Mouse (Mus musculus) heart, embryonic 16.5 days (tissue): Measurements from ENCODE around the gene Sncg. TPM values are rescaled to one million over a fixed set of nuclear protein-coding genes. Genes with fewer than 3 reads are reported as not detected.

Experiments
- ATAC-seq: fragments of 200-750 bp; cut with Nextera tagmentation; replicated peaks from 2 replicates; pipeline ENCODE4 v1.8.0; 2017; ENCODE audit warnings: moderate number of reproducible peaks; ENCODE audit not compliant: insufficient read depth, low FRiP score; ENCODE audit errors: extremely low read depth
- H3K27ac ChIP-seq: fragments of 300-500 bp; sonication (generic); 2 replicates; pipeline ENCODE4 v1.5.1; 2014; ENCODE audit warnings: mild to moderate bottlenecking, low read length, control low read depth, moderate library complexity
- H3K27me3 ChIP-seq: fragments of 300-500 bp; sonication (generic); 2 replicates; pipeline ENCODE4 v1.6.1; 2014; ENCODE audit warnings: low read length, mixed read lengths; ENCODE audit not compliant: control insufficient read depth, insufficient read depth
- H3K36me3 ChIP-seq: fragments of 300-500 bp; sonication (generic); 2 replicates; pipeline ENCODE4 v1.6.1; 2014; ENCODE audit not compliant: control insufficient read depth, insufficient read depth
- H3K4me1 ChIP-seq: fragments of 300-500 bp; sonication (generic); 2 replicates; pipeline ENCODE4 v1.6.1; 2014; ENCODE audit warnings: low read length, mixed read lengths; ENCODE audit not compliant: control insufficient read depth, insufficient read depth
- H3K4me2 ChIP-seq: fragments of 300-500 bp; sonication (generic); 2 replicates; pipeline ENCODE4 v1.6.1; 2014; ENCODE audit warnings: low read depth, mild to moderate bottlenecking, control low read depth, low read length
- H3K4me3 ChIP-seq: fragments of 300-500 bp; sonication (generic); 2 replicates; pipeline ENCODE4 v1.5.1; 2014; ENCODE audit warnings: mild to moderate bottlenecking, control low read depth, low read length
- H3K9ac ChIP-seq: fragments of 300-500 bp; sonication (generic); 2 replicates; pipeline ENCODE4 v1.6.1; 2014; ENCODE audit warnings: low read length, control low read depth
- H3K9me3 ChIP-seq: fragments of 300-500 bp; sonication (generic); replicated peaks from 2 replicates; pipeline ENCODE4 v1.6.1; 2016; ENCODE audit warnings: low read length; ENCODE audit not compliant: control insufficient read depth
- WGBS: fragments of 180-500 bp; shearing (Covaris S2); extraction: QIAGEN DNeasy Blood & Tissue Kit; methylation state at CpG from one replicate; pipeline ENCODE4 v1.1.7; 2014; 5-methylcytosine and 5-hydroxymethylcytosine counted together
- polyA plus RNA-seq: library from polyadenylated mRNA; unstranded; fragments of >200 nt; fragmentation: Nextera tagmentation; extraction: Ambion mirVana; gene quantifications from 2 replicates; pipeline ENCODE4 v1.2.1, GENCODE M21; 2015

The Sncg gene
- polyA plus RNA-seq, 1 experiment from 2014 or later, result 3.7 TPM

DNA sequence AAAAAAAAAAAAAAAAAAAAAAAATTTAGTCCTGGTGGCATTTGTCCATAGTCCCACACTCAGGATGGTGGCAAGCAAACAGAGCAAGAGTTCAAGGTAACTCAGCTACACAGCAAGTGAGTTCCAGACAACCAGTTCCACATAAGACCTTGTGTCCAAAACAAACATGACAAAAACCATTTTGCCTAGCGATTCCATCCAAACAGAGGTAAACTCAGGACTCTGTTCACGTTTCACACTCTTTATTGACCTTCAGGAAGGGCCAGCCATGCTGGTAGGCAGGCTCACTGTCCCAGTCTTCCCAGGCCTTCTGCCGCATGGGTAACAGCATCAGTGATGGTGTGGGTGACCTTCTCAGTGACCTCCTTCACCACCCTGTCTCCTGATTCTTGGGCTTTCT is 22.9 kb downstream of the Sncg start:
- no peaks in the 10 kb centered on the region for H3K4me1 ChIP-seq
- no peak overlapping the region for H3K4me2 ChIP-seq
- no peak for ATAC-seq
- H3K9ac ChIP-seq, result no peak overlapping the region
- H3K27ac ChIP-seq, result no peak overlapping the region
- 72% methylated on average over 3 of the region's 3 CpGs for WGBS
- no peaks in the 10 kb centered on the region for H3K36me3 ChIP-seq
- no peaks in the 10 kb centered on the region for H3K9me3 ChIP-seq
- H3K27me3 ChIP-seq, result no peaks in the 10 kb centered on the region
- no peak overlapping the region for H3K4me3 ChIP-seq

DNA sequence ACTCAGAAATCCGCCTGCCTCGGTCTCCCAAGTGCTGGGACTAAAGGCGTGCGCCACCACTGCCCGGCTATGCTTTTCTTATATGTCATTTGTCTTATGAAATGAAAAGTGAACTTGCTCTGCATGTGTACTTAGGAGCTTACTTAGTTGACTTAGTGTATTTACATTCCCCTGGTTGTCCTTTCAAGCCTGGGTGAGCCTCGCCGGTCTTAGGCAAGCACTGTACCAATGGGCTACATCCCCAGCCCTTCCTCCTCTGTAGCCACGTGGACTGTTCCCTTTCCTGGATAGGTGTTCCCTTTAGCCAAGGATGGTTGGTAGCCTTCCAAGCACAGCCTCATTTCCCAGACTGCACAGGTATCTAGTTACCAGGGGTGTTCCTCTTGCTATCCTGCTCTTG is 25.6 kb downstream of the Sncg start:
- H3K4me2 ChIP-seq, result no peak overlapping the region
- WGBS, result 81% methylated on average over 8 of the region's 8 CpGs
- H3K27me3 ChIP-seq, result no peaks in the 10 kb centered on the region
- H3K9me3 ChIP-seq, result no peaks in the 10 kb centered on the region
- no peak overlapping the region for H3K27ac ChIP-seq
- H3K36me3 ChIP-seq, result no peaks in the 10 kb centered on the region
- no peak overlapping the region for H3K9ac ChIP-seq
- no peaks in the 10 kb centered on the region for H3K4me1 ChIP-seq
- ATAC-seq, result no peak
- H3K4me3 ChIP-seq, result no peak overlapping the region

DNA sequence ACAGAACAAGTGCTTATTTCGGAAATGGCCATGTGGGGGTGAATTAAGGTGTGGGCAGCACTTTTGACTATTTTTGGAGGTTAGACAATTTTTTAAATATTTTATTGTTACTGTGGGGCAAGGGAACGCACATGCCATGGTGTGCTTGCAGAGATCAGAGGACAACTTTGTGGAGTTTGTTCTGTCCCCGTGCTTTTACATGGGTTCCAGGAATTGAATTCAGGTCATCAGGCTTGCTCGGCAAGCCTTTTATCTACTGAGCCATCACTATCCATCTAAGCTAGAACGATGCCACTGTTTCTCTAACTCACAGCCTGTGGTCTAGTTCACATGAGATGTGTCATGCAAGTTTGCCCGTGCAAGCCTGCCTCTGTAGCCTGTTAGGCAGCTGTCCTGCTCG is 26.3 kb downstream of the Sncg start:
- Histone ChIP-seq H3K27ac (no peak overlapping the region), H3K4me3 (no peak overlapping the region), H3K27me3 (no peaks in the 10 kb centered on the region), H3K4me1 (no peaks in the 10 kb centered on the region), H3K9ac (no peak overlapping the region), H3K4me2 (no peak overlapping the region), H3K36me3 (peaks cover 2% of the 10 kb centered on the region; the same call in 1 of the 2 replicates), H3K9me3 (no peaks in the 10 kb centered on the region)
- WGBS, result 71% methylated on average over 7 of the region's 7 CpGs
- ATAC-seq, result no peak

DNA sequence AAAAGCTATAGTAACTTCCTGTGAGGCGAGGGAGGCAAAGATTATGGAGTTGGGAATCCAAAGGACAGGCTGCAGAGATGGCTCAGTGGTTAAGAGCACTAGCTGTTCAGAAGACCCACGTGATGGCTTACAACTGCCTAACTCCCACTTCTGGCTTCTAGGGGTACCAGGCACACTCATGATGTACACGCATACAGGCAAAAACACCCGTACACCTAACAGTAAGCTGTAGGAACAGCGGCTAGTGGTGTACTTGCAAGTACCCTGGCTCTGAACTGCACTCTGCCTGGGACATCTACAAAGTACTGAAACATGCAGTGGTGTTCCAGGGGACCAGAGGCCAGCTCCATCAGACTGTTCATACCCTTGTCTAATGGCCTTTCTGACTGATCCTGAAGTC is 27.5 kb downstream of the Sncg start:
- no peak overlapping the region for H3K4me2 ChIP-seq
- H3K9me3 ChIP-seq, result no peaks in the 10 kb centered on the region
- H3K36me3 ChIP-seq, result peaks cover 8% of the 10 kb centered on the region
- no peak overlapping the region for H3K4me3 ChIP-seq
- no peaks in the 10 kb centered on the region for H3K27me3 ChIP-seq
- WGBS, result 90% methylated on average over 5 of the region's 5 CpGs
- H3K27ac ChIP-seq, result no peak overlapping the region
- ATAC-seq, result no peak
- no peak overlapping the region for H3K9ac ChIP-seq
- H3K4me1 ChIP-seq, result no peaks in the 10 kb centered on the region

DNA sequence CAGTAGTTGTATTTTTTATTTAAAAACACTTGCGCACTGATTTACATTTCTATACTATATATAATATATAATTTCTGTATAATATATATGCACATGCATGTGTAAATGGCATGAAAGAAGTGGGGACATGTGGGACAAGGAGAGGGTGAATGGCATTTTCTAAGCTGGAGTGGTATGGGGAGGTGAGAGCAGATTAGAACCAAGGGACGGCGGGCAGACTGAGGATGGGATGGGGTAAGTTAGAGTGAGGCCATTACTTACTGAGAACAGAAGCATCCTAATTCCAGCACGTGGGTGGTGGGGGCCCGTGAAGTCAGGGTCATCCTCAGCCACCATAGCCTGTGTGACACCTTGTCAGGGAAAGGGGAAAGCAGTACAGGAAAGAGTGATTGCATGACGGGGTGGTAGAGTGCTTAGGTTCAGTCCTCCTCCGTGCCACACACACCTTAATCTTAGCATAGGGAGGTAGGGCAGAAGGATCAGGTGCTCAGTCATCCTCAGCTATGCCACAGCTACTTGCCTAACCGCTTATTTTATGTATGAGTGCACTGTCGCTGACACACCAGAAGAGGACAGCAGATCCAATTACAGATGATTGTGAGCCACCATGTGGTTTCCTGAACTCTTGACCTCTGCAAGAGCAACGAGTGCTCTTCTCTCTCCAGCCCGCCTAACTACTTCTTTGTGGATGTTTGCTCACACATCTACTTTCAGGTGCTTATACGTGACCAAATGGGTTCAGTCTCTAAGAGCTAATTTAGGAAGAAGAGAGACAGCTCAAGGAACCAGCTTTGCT is 28.6 kb downstream of the Sncg start:
- Histone ChIP-seq H3K9ac (no peak overlapping the region), H3K27me3 (no peaks in the 10 kb centered on the region), H3K4me2 (no peak overlapping the region), H3K36me3 (peaks cover 13% of the 10 kb centered on the region), H3K4me3 (no peak overlapping the region), H3K4me1 (no peaks in the 10 kb centered on the region), H3K27ac (no peak overlapping the region), H3K9me3 (no peaks in the 10 kb centered on the region)
- no peak for ATAC-seq
- WGBS, result 57% methylated on average over 12 of the region's 12 CpGs

DNA sequence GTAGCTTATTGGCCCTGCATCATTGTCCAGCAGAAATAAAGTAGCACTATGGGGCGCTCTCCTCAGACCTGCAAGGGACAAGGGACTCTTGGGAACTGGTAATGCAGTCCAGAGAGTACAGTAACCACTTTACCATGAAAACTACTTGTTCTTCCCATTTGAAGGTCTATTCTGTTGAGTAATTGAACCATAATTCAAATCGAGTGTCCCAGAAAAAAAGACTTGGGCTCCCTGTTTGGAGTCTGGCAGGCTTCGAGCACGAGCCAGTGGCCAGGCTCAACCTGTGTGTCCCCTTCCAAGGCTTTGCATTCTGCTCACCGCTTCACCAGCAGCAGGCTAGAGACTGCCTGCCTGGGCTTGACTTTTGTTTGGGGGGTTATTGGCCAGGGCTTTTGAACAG is 30.2 kb downstream of the Sncg start:
- no peak overlapping the region for H3K9ac ChIP-seq
- ATAC-seq, result no peak
- 91% methylated on average over 5 of the region's 5 CpGs for WGBS

DNA sequence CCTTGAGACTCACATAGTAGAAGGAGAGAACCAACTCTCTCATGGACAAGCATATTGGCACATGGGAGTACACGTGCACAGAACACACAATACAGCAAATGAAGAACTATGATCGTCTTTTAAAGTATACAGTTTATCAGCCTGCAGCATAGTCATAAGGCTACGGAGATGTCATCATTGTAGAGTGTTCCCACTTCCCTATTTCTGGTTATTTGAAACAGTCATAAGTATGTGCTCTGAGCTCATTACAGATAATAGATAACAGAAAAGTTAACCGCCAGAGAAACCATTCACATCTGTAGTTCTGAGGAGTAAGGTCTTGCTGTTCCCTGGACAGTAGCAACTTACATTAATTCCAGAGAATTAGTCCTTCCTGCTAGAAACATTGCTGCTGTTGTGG is 31.5 kb downstream of the Sncg start:
- no peaks in the 10 kb centered on the region for H3K9me3 ChIP-seq
- H3K4me1 ChIP-seq, result no peaks in the 10 kb centered on the region
- no peak overlapping the region for H3K9ac ChIP-seq
- WGBS, result 80% methylated on average over 4 of the region's 4 CpGs
- ATAC-seq, result no peak
- no peaks in the 10 kb centered on the region for H3K27me3 ChIP-seq
- no peak overlapping the region for H3K4me3 ChIP-seq
- no peak overlapping the region for H3K4me2 ChIP-seq
- H3K36me3 ChIP-seq, result peaks cover 22% of the 10 kb centered on the region
- no peak overlapping the region for H3K27ac ChIP-seq

More for the DNA sequence above, 30.2 kb downstream of the Sncg start:
- Histone ChIP-seq H3K27ac (no peak overlapping the region), H3K4me3 (no peak overlapping the region), H3K27me3 (no peaks in the 10 kb centered on the region), H3K4me1 (no peaks in the 10 kb centered on the region), H3K4me2 (no peak overlapping the region), H3K9me3 (no peaks in the 10 kb centered on the region), H3K36me3 (peaks cover 20% of the 10 kb centered on the region)

DNA sequence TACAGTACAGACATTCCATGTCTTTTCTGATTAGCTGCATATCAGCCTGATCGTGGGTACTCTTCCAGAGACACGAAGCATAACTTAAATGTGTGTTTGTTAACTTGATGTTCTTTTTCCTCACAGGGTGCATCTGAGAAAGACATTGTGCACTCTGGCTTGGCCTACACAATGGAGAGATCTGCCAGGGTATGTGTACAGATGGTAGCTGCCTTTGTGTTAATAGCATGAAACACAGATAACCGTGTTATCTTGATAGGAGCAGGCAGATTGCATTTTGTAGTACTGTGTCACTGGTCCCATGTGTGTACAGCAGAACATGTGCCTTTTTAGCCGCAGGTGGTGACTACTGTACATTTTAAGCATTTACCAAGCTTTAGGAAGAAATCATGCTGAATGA is 32.6 kb downstream of the Sncg start:
- Histone ChIP-seq H3K27ac (no peak overlapping the region), H3K4me2 (no peak overlapping the region), H3K4me1 (no peaks in the 10 kb centered on the region), H3K36me3 (peaks cover 30% of the 10 kb centered on the region), H3K27me3 (no peaks in the 10 kb centered on the region), H3K4me3 (no peak overlapping the region), H3K9me3 (no peaks in the 10 kb centered on the region), H3K9ac (no peak overlapping the region)
- no peak for ATAC-seq
- WGBS, result 85% methylated on average over 4 of the region's 4 CpGs

DNA sequence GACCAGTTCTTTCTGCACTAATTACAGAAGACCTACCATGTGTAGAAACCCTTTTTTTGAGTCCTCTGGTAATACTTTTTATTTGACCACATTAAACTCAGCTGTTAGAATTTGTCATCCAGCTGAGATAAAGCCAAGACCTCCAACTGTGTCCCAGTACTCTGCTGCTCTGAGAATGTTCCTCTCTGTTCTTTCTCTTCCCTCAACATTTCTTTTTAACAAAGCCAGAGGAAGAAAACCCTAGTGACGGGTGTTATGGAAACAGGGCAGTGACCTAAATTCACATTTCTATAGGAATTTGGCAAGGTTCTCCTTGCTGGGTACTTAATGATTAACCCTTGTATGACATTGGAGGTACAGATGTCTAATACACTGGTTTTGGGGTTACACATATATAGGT is 35.1 kb downstream of the Sncg start:
- WGBS, result 74% methylated on average over 1 of the region's 1 CpGs
- H3K27me3 ChIP-seq, result no peaks in the 10 kb centered on the region
- no peak for ATAC-seq
- H3K27ac ChIP-seq, result no peak overlapping the region
- H3K4me2 ChIP-seq, result no peak overlapping the region
- H3K4me3 ChIP-seq, result no peak overlapping the region
- no peaks in the 10 kb centered on the region for H3K4me1 ChIP-seq
- H3K9ac ChIP-seq, result no peak overlapping the region
- peaks cover 50% of the 10 kb centered on the region for H3K36me3 ChIP-seq
- no peaks in the 10 kb centered on the region for H3K9me3 ChIP-seq
